Mouse (Mus musculus) heart, embryonic 11.5 days (tissue): ENCODE measurements around the gene 4930544D05Rik. TPM values are rescaled to one million over a fixed set of nuclear protein-coding genes. Genes with fewer than 3 reads are reported as not detected.

Source experiments
- ATAC-seq: fragments of 200-750 bp; cut with Nextera tagmentation; replicated peaks from 2 replicates; pipeline ENCODE4 v1.8.0; 2017; ENCODE audit warnings: moderate library complexity; ENCODE audit not compliant: insufficient number of reproducible peaks, low FRiP score, low TSS enrichment
- H3K27ac ChIP-seq: fragments of 300-500 bp; sonication (generic); 2 replicates; pipeline ENCODE4 v1.5.1; 2014; ENCODE audit warnings: mild to moderate bottlenecking, low read depth, low read length
- H3K27me3 ChIP-seq: fragments of 300-500 bp; sonication (generic); 2 replicates; pipeline ENCODE4 v1.6.1; 2014; ENCODE audit warnings: mild to moderate bottlenecking, low read length, mixed read lengths; ENCODE audit not compliant: control insufficient read depth, insufficient read depth
- H3K36me3 ChIP-seq: fragments of 300-500 bp; sonication (generic); 2 replicates; pipeline ENCODE4 v1.6.1; 2014; ENCODE audit warnings: mild to moderate bottlenecking, low read length, moderate library complexity, mixed read lengths; ENCODE audit not compliant: control insufficient read depth, insufficient read depth
- H3K4me1 ChIP-seq: fragments of 300-500 bp; sonication (generic); 2 replicates; pipeline ENCODE4 v1.6.1; 2014; ENCODE audit warnings: low read length; ENCODE audit not compliant: control insufficient read depth, insufficient read depth
- H3K4me2 ChIP-seq: fragments of 300-500 bp; sonication (generic); 2 replicates; pipeline ENCODE4 v1.6.1; 2014; ENCODE audit warnings: mild to moderate bottlenecking, moderate library complexity
- H3K4me3 ChIP-seq: fragments of 300-500 bp; sonication (generic); 2 replicates; pipeline ENCODE4 v1.5.1; 2014; ENCODE audit warnings: low read depth, low read length
- H3K9ac ChIP-seq: fragments of 300-500 bp; sonication (generic); 2 replicates; pipeline ENCODE4 v1.6.1; 2014; ENCODE audit warnings: mild to moderate bottlenecking, low read depth, low read length, moderate library complexity
- H3K9me3 ChIP-seq: fragments of 300-500 bp; sonication (generic); replicated peaks from 2 replicates; pipeline ENCODE4 v1.6.1; 2016; ENCODE audit warnings: low read length; ENCODE audit not compliant: control insufficient read depth
- WGBS: fragments of 180-500 bp; shearing (Covaris S2); extraction: QIAGEN DNeasy Blood & Tissue Kit; methylation state at CpG from one replicate; pipeline ENCODE4 v1.1.7; 2014; ENCODE audit not compliant: insufficient replicate concordance; 5-methylcytosine and 5-hydroxymethylcytosine counted together
- polyA plus RNA-seq: library from polyadenylated mRNA; unstranded; fragments of >200 nt; fragmentation: Nextera tagmentation; extraction: Ambion mirVana; gene quantifications from 2 replicates; pipeline ENCODE4 v1.2.1, GENCODE M21; 2014

Gene 4930544D05Rik
- polyA plus RNA-seq, 1 experiment from 2014 or later, result not detected

- H3K4me2 ChIP-seq, result no peak overlapping the region
- H3K36me3 ChIP-seq, result no peaks in the 10 kb centered on the region
- H3K9me3 ChIP-seq, result no peaks in the 10 kb centered on the region
- ATAC-seq, result no peak
- H3K4me3 ChIP-seq, result no peak overlapping the region
- H3K27me3 ChIP-seq, result no peaks in the 10 kb centered on the region; the same call in 1 of the 2 replicates
- H3K4me1 ChIP-seq, result 0 out of 2 replicates have a peak, but pooled peaks cover 2% of the 10 kb centered on the region
- 76% methylated on average over 10 of the region's 10 CpGs for WGBS
- no peak overlapping the region for H3K9ac ChIP-seq
- H3K27ac ChIP-seq, result no peak overlapping the region
Measured at GRCm38 (mm10) chr11:70623053-70623742, 7.5 kb downstream of the 4930544D05Rik start.

GRCm38 (mm10) chr11:70625473-70625872, 9.8 kb downstream of the 4930544D05Rik start:
- no peak overlapping the region for H3K9ac ChIP-seq
- WGBS, result 41% methylated on average over 4 of the region's 4 CpGs
- no peak for ATAC-seq
- no peak overlapping the region for H3K4me2 ChIP-seq
- no peaks in the 10 kb centered on the region for H3K27me3 ChIP-seq
- 0 out of 2 replicates have a peak, but pooled peaks cover 2% of the 10 kb centered on the region for H3K4me1 ChIP-seq
- no peaks in the 10 kb centered on the region for H3K9me3 ChIP-seq
- no peak overlapping the region for H3K4me3 ChIP-seq
- H3K27ac ChIP-seq, result no peak overlapping the region
- no peaks in the 10 kb centered on the region for H3K36me3 ChIP-seq

GRCm38 (mm10) chr11:70626877-70627276, 11.2 kb downstream of the 4930544D05Rik start:
- 70% methylated on average over 4 of the region's 4 CpGs for WGBS
- Histone ChIP-seq H3K9ac (no peak overlapping the region), H3K9me3 (no peaks in the 10 kb centered on the region), H3K4me2 (no peak overlapping the region), H3K36me3 (no peaks in the 10 kb centered on the region), H3K4me3 (no peak overlapping the region), H3K27ac (no peak overlapping the region), H3K4me1 (0 out of 2 replicates have a peak, but pooled peaks cover 2% of the 10 kb centered on the region), H3K27me3 (no peaks in the 10 kb centered on the region)
- ATAC-seq, result no peak

GRCm38 (mm10) chr11:70628431-70628830, 12.8 kb downstream of the 4930544D05Rik start:
- no peak for ATAC-seq
- Histone ChIP-seq H3K36me3 (no peaks in the 10 kb centered on the region), H3K4me1 (no peaks in the 10 kb centered on the region), H3K27me3 (no peaks in the 10 kb centered on the region), H3K4me3 (no peak overlapping the region), H3K9ac (no peak overlapping the region), H3K9me3 (no peaks in the 10 kb centered on the region), H3K4me2 (no peak overlapping the region), H3K27ac (no peak overlapping the region)
- 64% methylated on average over 2 of the region's 2 CpGs for WGBS

- ATAC-seq, result no peak
- no peak overlapping the region for H3K4me3 ChIP-seq
- no peak overlapping the region for H3K9ac ChIP-seq
- no peaks in the 10 kb centered on the region for H3K27me3 ChIP-seq
- H3K9me3 ChIP-seq, result no peaks in the 10 kb centered on the region
- no peaks in the 10 kb centered on the region for H3K36me3 ChIP-seq
- 60% methylated on average over 5 of the region's 5 CpGs for WGBS
- H3K27ac ChIP-seq, result no peak overlapping the region
- H3K4me2 ChIP-seq, result no peak overlapping the region
- H3K4me1 ChIP-seq, result no peaks in the 10 kb centered on the region
Measured at GRCm38 (mm10) chr11:70629557-70629956, 13.9 kb downstream of the 4930544D05Rik start.

- no peaks in the 10 kb centered on the region for H3K27me3 ChIP-seq
- H3K4me3 ChIP-seq, result no peak overlapping the region
- H3K9me3 ChIP-seq, result no peaks in the 10 kb centered on the region
- H3K4me2 ChIP-seq, result no peak overlapping the region
- no peak overlapping the region for H3K9ac ChIP-seq
- no peak overlapping the region for H3K27ac ChIP-seq
- H3K4me1 ChIP-seq, result no peaks in the 10 kb centered on the region
- WGBS, result 65% methylated on average over 7 of the region's 7 CpGs
- H3K36me3 ChIP-seq, result no peaks in the 10 kb centered on the region
- ATAC-seq, result no peak
Measured at GRCm38 (mm10) chr11:70630129-70630528, 14.5 kb downstream of the 4930544D05Rik start.

- Histone ChIP-seq H3K36me3 (no peaks in the 10 kb centered on the region), H3K27ac (no peak overlapping the region), H3K4me3 (no peak overlapping the region), H3K4me2 (no peak overlapping the region), H3K9me3 (no peaks in the 10 kb centered on the region), H3K9ac (no peak overlapping the region), H3K27me3 (no peaks in the 10 kb centered on the region), H3K4me1 (peaks cover 17% of the 10 kb centered on the region)
- no peak for ATAC-seq
- WGBS, result 75% methylated on average over 4 of the region's 4 CpGs
Measured at GRCm38 (mm10) chr11:70635601-70636000, 20.0 kb downstream of the 4930544D05Rik start.

- H3K4me3 ChIP-seq, result no peak overlapping the region
- H3K4me2 ChIP-seq, result no peak overlapping the region
- H3K9me3 ChIP-seq, result no peaks in the 10 kb centered on the region
- ATAC-seq, result no peak
- H3K36me3 ChIP-seq, result no peaks in the 10 kb centered on the region
- no peak overlapping the region for H3K9ac ChIP-seq
- H3K4me1 ChIP-seq, result peaks cover 17% of the 10 kb centered on the region
- no peaks in the 10 kb centered on the region for H3K27me3 ChIP-seq
- 88% methylated on average over 1 of the region's 1 CpGs for WGBS
- H3K27ac ChIP-seq, result peak overlapping the region; percentile 82; the same call in 1 of the 2 replicates
Measured at GRCm38 (mm10) chr11:70637764-70638163, 22.1 kb downstream of the 4930544D05Rik start.

GRCm38 (mm10) chr11:70638293-70638692, 22.6 kb downstream of the 4930544D05Rik start:
- H3K4me1 ChIP-seq, result peaks cover 17% of the 10 kb centered on the region
- ATAC-seq, result no peak
- 69% methylated on average over 1 of the region's 1 CpGs for WGBS
- no peak overlapping the region for H3K4me3 ChIP-seq
- H3K9me3 ChIP-seq, result no peaks in the 10 kb centered on the region
- H3K9ac ChIP-seq, result no peak overlapping the region
- H3K36me3 ChIP-seq, result no peaks in the 10 kb centered on the region
- peak overlapping the region; percentile 82 for H3K27ac ChIP-seq
- peak overlapping the region; percentile 23 for H3K4me2 ChIP-seq
- H3K27me3 ChIP-seq, result no peaks in the 10 kb centered on the region
